ENCODE assay signal across 29 mouse cellular contexts in the genomic region with DNA sequence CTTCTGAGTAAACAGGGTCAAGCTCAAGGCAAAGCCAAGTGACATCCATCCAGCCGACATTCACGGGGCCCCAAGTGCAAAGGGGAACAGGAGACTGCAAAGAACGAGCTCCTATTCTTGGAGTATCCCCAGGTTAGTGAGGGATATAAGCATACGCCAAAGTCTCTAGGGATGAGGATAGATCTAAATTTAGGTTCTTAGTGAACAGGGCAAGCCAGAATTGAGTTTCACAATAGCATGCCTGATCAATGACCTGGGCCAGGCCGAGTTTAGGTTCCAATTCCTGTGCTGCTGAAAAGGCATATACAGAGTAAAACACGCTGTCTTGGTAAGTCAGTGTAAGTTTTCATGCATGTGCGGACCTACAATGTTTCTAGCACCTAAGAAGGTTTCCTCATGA. TPM values are rescaled to one million over a fixed set of nuclear protein-coding genes. Genes with fewer than 3 reads are reported as not detected.
DNase-seq lines count a peak whose midpoint lies in the region; ATAC-seq and TF ChIP-seq lines count a peak whose summit lies in the region.
"Had no signal": no experiment of that assay in that cellular context is flagged by ENCODE, and none has a peak within 500 bp of the region (broad histone marks: within the 10 kb centered on the region; RNA-seq: fewer than 3 reads in every experiment).

No protein-coding gene starts in this region.

- H3K27me3 ChIP-seq in heart, adult 2 months (ENCODE audit: control insufficient read depth, insufficient read depth, low read length) = no peaks in the 10 kb centered on the region
- H3K27me3 ChIP-seq in heart, embryonic 10.5 days (ENCODE audit: insufficient read depth, poor library complexity, severe bottlenecking) = no peaks in the 10 kb centered on the region
- H3K27me3 ChIP-seq in intestine, embryonic 14.5 days (replicated peaks; ENCODE audit: control insufficient read depth, insufficient read depth, low read length) = no peaks in the 10 kb centered on the region
- no peaks in the 10 kb centered on the region for H3K27me3 ChIP-seq in intestine, embryonic 15.5 days (replicated peaks)
- H3K27me3 ChIP-seq in heart, embryonic 15.5 days = no peaks in the 10 kb centered on the region
- H3K27me3 ChIP-seq: embryonic facial prominence, embryonic 15.5 days; forebrain, embryonic 12.5 days; hindbrain, embryonic 13.5 days; limb, embryonic 13.5 days had no signal

- intact Hi-C loops in heart, adult 2 months (cut with DNase I) = no loop called here

- no peak for ATAC-seq in intestine, embryonic 14.5 days (replicated peaks; ENCODE audit: low FRiP score, low TSS enrichment, low read depth)
- ATAC-seq in intestine, embryonic 15.5 days = no peak
- no peak for ATAC-seq in heart, embryonic 15.5 days (replicated peaks; ENCODE audit: insufficient number of reproducible peaks, insufficient read depth, low FRiP score, low read depth)
- ATAC-seq: CD4-positive, CD25-positive, alpha-beta regulatory T cell, adult 4 months; forebrain, postnatal 0 days; midbrain, embryonic 16.5 days had no signal

- H3K27ac ChIP-seq in heart, adult 2 months = peak overlapping the region; percentile 59
- H3K27ac ChIP-seq in heart, embryonic 10.5 days = no peak overlapping the region
- peak overlapping the region; percentile 43; the same call in 1 of the 2 replicates for H3K27ac ChIP-seq in intestine, embryonic 14.5 days (ENCODE audit: low read depth)
- no peak overlapping the region for H3K27ac ChIP-seq in intestine, embryonic 15.5 days
- peak overlapping the region; percentile 20; the same call in 1 of the 2 replicates for H3K27ac ChIP-seq in heart, embryonic 15.5 days
- H3K27ac ChIP-seq: embryonic facial prominence, embryonic 10.5 days; embryonic facial prominence, embryonic 15.5 days; forebrain, embryonic 12.5 days; hindbrain, embryonic 13.5 days; limb, embryonic 13.5 days; liver, embryonic 14.5 days; stomach, postnatal 0 days had no signal

- H3K4me3 ChIP-seq in heart, adult 2 months = no peak overlapping the region
- H3K4me3 ChIP-seq in heart, embryonic 10.5 days = no peak overlapping the region
- no peak overlapping the region for H3K4me3 ChIP-seq in intestine, embryonic 14.5 days (ENCODE audit: low read depth, low read length)
- H3K4me3 ChIP-seq in intestine, embryonic 15.5 days (replicated peaks) = no peak overlapping the region
- no peak overlapping the region for H3K4me3 ChIP-seq in heart, embryonic 15.5 days
- H3K4me3 ChIP-seq: embryonic facial prominence, embryonic 10.5 days; embryonic facial prominence, embryonic 15.5 days; forebrain, embryonic 12.5 days; hindbrain, embryonic 13.5 days; limb, embryonic 13.5 days had no signal

- H3K4me2 ChIP-seq in intestine, embryonic 14.5 days (ENCODE audit: low read length) = no peak overlapping the region
- no peak overlapping the region for H3K4me2 ChIP-seq in intestine, embryonic 15.5 days (replicated peaks)
- no peak overlapping the region for H3K4me2 ChIP-seq in heart, embryonic 15.5 days
- H3K4me2 ChIP-seq: embryonic facial prominence, embryonic 15.5 days; forebrain, embryonic 12.5 days; hindbrain, embryonic 13.5 days; limb, embryonic 13.5 days; lung, embryonic 14.5 days; midbrain, embryonic 11.5 days had no signal

- peaks cover 7% of the 10 kb centered on the region for H3K4me1 ChIP-seq in heart, adult 2 months (ENCODE audit: control insufficient read depth, insufficient read depth, low read length)
- H3K4me1 ChIP-seq in heart, embryonic 10.5 days = peaks cover 18% of the 10 kb centered on the region
- peaks cover 9% of the 10 kb centered on the region; the same call in 1 of the 2 replicates for H3K4me1 ChIP-seq in intestine, embryonic 14.5 days (replicated peaks; ENCODE audit: control insufficient read depth, insufficient read depth, low read length)
- H3K4me1 ChIP-seq in intestine, embryonic 15.5 days (replicated peaks) = no peaks in the 10 kb centered on the region; the same call in 1 of the 2 replicates
- H3K4me1 ChIP-seq in heart, embryonic 15.5 days (replicated peaks) = peaks cover 13% of the 10 kb centered on the region
- H3K4me1 ChIP-seq: embryonic facial prominence, embryonic 10.5 days; embryonic facial prominence, embryonic 15.5 days; forebrain, embryonic 12.5 days; hindbrain, embryonic 13.5 days; limb, embryonic 13.5 days had no signal

- no peaks in the 10 kb centered on the region for H3K9me3 ChIP-seq in heart, embryonic 10.5 days
- H3K9me3 ChIP-seq in intestine, embryonic 14.5 days (ENCODE audit: control insufficient read depth, low read length) = no peaks in the 10 kb centered on the region
- H3K9me3 ChIP-seq in intestine, embryonic 15.5 days = no peaks in the 10 kb centered on the region
- no peaks in the 10 kb centered on the region for H3K9me3 ChIP-seq in heart, embryonic 15.5 days (replicated peaks)
- H3K9me3 ChIP-seq: embryonic facial prominence, embryonic 10.5 days; embryonic facial prominence, embryonic 15.5 days; forebrain, embryonic 12.5 days; hindbrain, embryonic 13.5 days; limb, embryonic 13.5 days had no signal

- no peak for TF ChIP-seq EP300 in heart, adult 2 months (IDR thresholded peaks at IDR 0.05; ENCODE audit: insufficient read depth, low read depth, low read length)

- no peaks in the 10 kb centered on the region; the same call in 1 of the 2 replicates for H3K36me3 ChIP-seq in heart, adult 2 months (ENCODE audit: control insufficient read depth, insufficient read depth, low read length)
- H3K36me3 ChIP-seq in heart, embryonic 10.5 days = peaks cover 51% of the 10 kb centered on the region
- H3K36me3 ChIP-seq in intestine, embryonic 14.5 days (ENCODE audit: control insufficient read depth, insufficient read depth, low read length) = peaks cover 23% of the 10 kb centered on the region
- 0 out of 2 replicates have a peak, but pooled peaks cover 4% of the 10 kb centered on the region for H3K36me3 ChIP-seq in intestine, embryonic 15.5 days
- H3K36me3 ChIP-seq in heart, embryonic 15.5 days = peaks cover 7% of the 10 kb centered on the region; the same call in 1 of the 2 replicates

- 49% methylated on average over 7 of the region's 7 CpGs for WGBS in heart, adult 2 months
- WGBS in heart, embryonic 10.5 days = 82% methylated on average over 7 of the region's 7 CpGs
- WGBS in intestine, embryonic 14.5 days = 73% methylated on average over 7 of the region's 7 CpGs
- 82% methylated on average over 7 of the region's 7 CpGs for WGBS in intestine, embryonic 15.5 days
- 60% methylated on average over 7 of the region's 7 CpGs for WGBS in heart, embryonic 15.5 days

- no peaks in the 10 kb centered on the region for H3K79me2 ChIP-seq in heart, adult 2 months (replicated peaks; ENCODE audit: control insufficient read depth, insufficient read depth, low read length)

- TF ChIP-seq POLR2A in heart, adult 2 months (IDR thresholded peaks at IDR 0.05; ENCODE audit: insufficient read depth, low read depth, low read length) = no peak

- no peak overlapping the region for H3K9ac ChIP-seq in heart, adult 2 months (ENCODE audit: low read depth, low read length)
- no peak overlapping the region for H3K9ac ChIP-seq in intestine, embryonic 14.5 days (ENCODE audit: low read length)
- no peak overlapping the region for H3K9ac ChIP-seq in intestine, embryonic 15.5 days
- H3K9ac ChIP-seq in heart, embryonic 15.5 days = no peak overlapping the region
- H3K9ac ChIP-seq: embryonic facial prominence, embryonic 15.5 days; forebrain, postnatal 0 days; hindbrain, embryonic 13.5 days; limb, embryonic 13.5 days; liver, embryonic 14.5 days; lung, embryonic 14.5 days had no signal

- DNase-seq in heart, adult 2 months = peak; percentile 28 to 31
- DNase-seq in heart, embryonic 10.5 days (ENCODE audit: low spot score) = no peak
- DNase-seq in intestine, embryonic 14.5 days (ENCODE audit: low spot score) = no peak
- DNase-seq in NIH3T3 (ENCODE audit: low read depth) = peak; percentile 11
- no peak for DNase-seq in adrenal gland, postnatal 14 days
- DNase-seq: adrenal gland, postnatal 36 days; cerebellum, adult 18-20 months; cerebellum, postnatal 25 days; forebrain, postnatal 0 days; gastrocnemius, postnatal 14 days; kidney, adult 2 months; kidney, postnatal 36 days; right cerebral cortex, postnatal 25 days; spleen, adult 18-20 months; thymus, adult 18-20 months; thymus, postnatal 25 days had no signal

- no peak for TF ChIP-seq CTCF in heart, adult 2 months (IDR thresholded peaks at IDR 0.05)

RNA-seq across cellular contexts. Expression of gene Tti1, which starts 18.9 kb away (rescaled TPM):
- 10 to 100 TPM; 24.3 to 25.3 TPM for total RNA-seq in heart, adult 2 months (2021)
- 17.3 and 25.9 TPM in 2 replicates for polyA plus RNA-seq in heart, adult 2 months (2012; rRNA removed)
- 30.5 and 35.1 TPM in 2 replicates for polyA plus RNA-seq in heart, embryonic 10.5 days (2016; fragmentation: Nextera tagmentation; extraction: Ambion mirVana)
- polyA plus RNA-seq in intestine, embryonic 14.5 days (2014; fragmentation: Nextera tagmentation; extraction: Ambion mirVana) = 24.4 and 25.5 TPM in 2 replicates
- 20.8 and 21.3 TPM in 2 replicates for polyA plus RNA-seq in intestine, embryonic 15.5 days (2015; fragmentation: Nextera tagmentation; extraction: Ambion mirVana)
- 22.0 and 23.5 TPM in 2 replicates for polyA plus RNA-seq in heart, embryonic 15.5 days (2015; fragmentation: Nextera tagmentation; extraction: Ambion mirVana)
- 20.9 and 21.4 TPM in 2 replicates for total RNA-seq in adrenal gland, postnatal 14 days (2021)

RNA-seq across cellular contexts. Expression of gene Rprd1b, which starts 18.9 kb away (rescaled TPM):
- total RNA-seq in heart, adult 2 months (2021) = 10 to 100 TPM; 32.9 to 33.5 TPM
- polyA plus RNA-seq in heart, adult 2 months (2012; rRNA removed) = 15.9 and 20.8 TPM in 2 replicates
- 36.9 and 42.1 TPM in 2 replicates for polyA plus RNA-seq in heart, embryonic 10.5 days (2016; fragmentation: Nextera tagmentation; extraction: Ambion mirVana)
- polyA plus RNA-seq in intestine, embryonic 14.5 days (2014; fragmentation: Nextera tagmentation; extraction: Ambion mirVana) = 44.6 and 48.2 TPM in 2 replicates
- polyA plus RNA-seq in intestine, embryonic 15.5 days (2015; fragmentation: Nextera tagmentation; extraction: Ambion mirVana) = 40.3 and 40.7 TPM in 2 replicates
- 26.5 and 28.6 TPM in 2 replicates for polyA plus RNA-seq in heart, embryonic 15.5 days (2015; fragmentation: Nextera tagmentation; extraction: Ambion mirVana)
- total RNA-seq in adrenal gland, postnatal 14 days (2021) = 31.5 and 31.9 TPM in 2 replicates

Comparison
In these comparisons a context has a peak if more than half of its experiments do, and no peak if none do; other contexts are left out.
1. DNase-seq: peak in heart, adult 2 months (2 of 2) and NIH3T3 (single experiment); none in heart, embryonic 10.5 days (single experiment), intestine, embryonic 14.5 days (single experiment) and adrenal gland, postnatal 14 days (single experiment).
2. H3K27ac ChIP-seq: peak in heart, adult 2 months (single experiment), intestine, embryonic 14.5 days (single experiment) and heart, embryonic 15.5 days (single experiment); none in heart, embryonic 10.5 days (single experiment) and intestine, embryonic 15.5 days (single experiment).